Mouse (Mus musculus) embryonic facial prominence, embryonic 15.5 days (tissue): Measurements from ENCODE around the gene Suox. TPM values are rescaled to one million over a fixed set of nuclear protein-coding genes. Genes with fewer than 3 reads are reported as not detected.
"Not testable (repeated sequence)": the region's sequence is repeated elsewhere in the genome, so short reads cannot be mapped to it uniquely, and the experiment has no call there.

Source experiments
- ATAC-seq: fragments of 200-750 bp; cut with Nextera tagmentation; 2 replicates; pipeline ENCODE4 v1.8.0; 2017; ENCODE audit warnings: low read depth, moderate TSS enrichment; ENCODE audit not compliant: insufficient number of reproducible peaks, low FRiP score, low TSS enrichment
- H3K27ac ChIP-seq: fragments of 300-500 bp; sonication (generic); replicated peaks from 2 replicates; pipeline ENCODE4 v1.5.1; 2015; ENCODE audit warnings: mild to moderate bottlenecking, inconsistent platforms
- H3K27me3 ChIP-seq: fragments of 300-500 bp; sonication (generic); 2 replicates; pipeline ENCODE4 v1.6.1; 2015; ENCODE audit warnings: inconsistent platforms
- H3K36me3 ChIP-seq: fragments of 300-500 bp; sonication (generic); 2 replicates; pipeline ENCODE4 v1.6.1; 2015; ENCODE audit warnings: mild to moderate bottlenecking, inconsistent platforms
- H3K4me1 ChIP-seq: fragments of 300-500 bp; sonication (generic); 2 replicates; pipeline ENCODE4 v1.6.1; 2015; ENCODE audit warnings: inconsistent platforms
- H3K4me2 ChIP-seq: fragments of 300-500 bp; sonication (generic); replicated peaks from 2 replicates; pipeline ENCODE4 v1.6.1; 2015; ENCODE audit warnings: mild to moderate bottlenecking, inconsistent platforms
- H3K4me3 ChIP-seq: fragments of 300-500 bp; sonication (generic); replicated peaks from 2 replicates; pipeline ENCODE4 v1.5.1; 2015; ENCODE audit warnings: mild to moderate bottlenecking, inconsistent platforms
- H3K9ac ChIP-seq: fragments of 300-500 bp; sonication (generic); 2 replicates; pipeline ENCODE4 v1.6.1; 2015; ENCODE audit warnings: inconsistent platforms
- H3K9me3 ChIP-seq: fragments of 300-500 bp; sonication (generic); replicated peaks from 2 replicates; pipeline ENCODE4 v1.6.1; 2016; ENCODE audit warnings: inconsistent platforms
- WGBS: fragments of 180-500 bp; shearing (Covaris S2); methylation state at CpG from one replicate; pipeline ENCODE4 v1.1.7; 2015; 5-methylcytosine and 5-hydroxymethylcytosine counted together
- polyA plus RNA-seq: library from polyadenylated mRNA; unstranded; fragments of >200 nt; fragmentation: Nextera tagmentation; extraction: Ambion mirVana; gene quantifications from 2 replicates; pipeline ENCODE4 v1.2.1, GENCODE M21; 2015

Suox gene
- 19.3 and 20.9 TPM in 2 replicates for polyA plus RNA-seq

DNA sequence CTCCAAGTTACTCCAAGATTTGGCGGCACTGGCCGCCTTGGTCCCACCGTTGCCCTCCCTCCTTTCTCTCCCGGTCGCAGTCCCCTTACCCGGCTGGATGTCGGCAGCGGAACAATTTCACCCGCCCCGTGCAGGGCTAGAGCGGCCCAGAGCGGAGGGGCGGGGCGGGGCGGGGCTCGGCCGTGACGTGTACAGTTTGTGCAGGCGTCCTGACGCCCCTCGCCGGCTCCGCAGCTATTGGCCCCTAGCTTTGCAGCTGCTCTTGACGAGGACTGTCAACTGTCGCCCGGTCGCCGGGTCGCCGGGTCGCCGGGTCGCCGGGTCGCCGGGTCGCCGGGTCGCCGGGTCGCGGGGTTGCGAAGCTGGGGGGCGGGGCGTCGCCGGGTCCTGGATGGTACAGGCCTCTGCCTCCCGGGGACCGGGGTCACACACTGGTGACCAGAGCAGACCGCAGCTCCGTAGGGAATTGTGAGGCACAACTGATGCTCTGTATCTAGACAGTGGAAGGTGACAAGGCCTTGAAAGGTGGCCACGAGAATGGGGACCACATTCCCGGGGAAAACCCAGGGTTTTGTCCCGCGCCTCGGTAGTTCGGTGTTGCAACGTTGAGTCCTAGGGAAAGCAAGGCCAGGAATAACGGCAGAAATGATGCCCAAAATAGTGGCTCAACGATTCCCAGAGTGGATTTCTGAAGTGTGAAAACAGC lies at the start of gene Suox:
Gene Suox, minus strand, starts transcription at position 311 of the 706 bp plus-strand sequence.
- H3K27ac ChIP-seq, result peak within 1 kb of the TSS; percentile 58
- peak; percentile 93 for ATAC-seq
- H3K27me3 ChIP-seq, result no peaks in the 10 kb centered on the region
- H3K4me1 ChIP-seq, result peaks cover 11% of the 10 kb centered on the region
- H3K36me3 ChIP-seq, result peaks cover 14% of the 10 kb centered on the region; the same call in 1 of the 2 replicates
- WGBS, result 1% methylated on average over 60 of the region's 60 CpGs
- H3K4me3 ChIP-seq, result peak within 1 kb of the TSS; percentile 64
- H3K9me3 ChIP-seq, result no peaks in the 10 kb centered on the region
- peak within 1 kb of the TSS; percentile 37 for H3K9ac ChIP-seq
- peak within 1 kb of the TSS; percentile 81 for H3K4me2 ChIP-seq

DNA sequence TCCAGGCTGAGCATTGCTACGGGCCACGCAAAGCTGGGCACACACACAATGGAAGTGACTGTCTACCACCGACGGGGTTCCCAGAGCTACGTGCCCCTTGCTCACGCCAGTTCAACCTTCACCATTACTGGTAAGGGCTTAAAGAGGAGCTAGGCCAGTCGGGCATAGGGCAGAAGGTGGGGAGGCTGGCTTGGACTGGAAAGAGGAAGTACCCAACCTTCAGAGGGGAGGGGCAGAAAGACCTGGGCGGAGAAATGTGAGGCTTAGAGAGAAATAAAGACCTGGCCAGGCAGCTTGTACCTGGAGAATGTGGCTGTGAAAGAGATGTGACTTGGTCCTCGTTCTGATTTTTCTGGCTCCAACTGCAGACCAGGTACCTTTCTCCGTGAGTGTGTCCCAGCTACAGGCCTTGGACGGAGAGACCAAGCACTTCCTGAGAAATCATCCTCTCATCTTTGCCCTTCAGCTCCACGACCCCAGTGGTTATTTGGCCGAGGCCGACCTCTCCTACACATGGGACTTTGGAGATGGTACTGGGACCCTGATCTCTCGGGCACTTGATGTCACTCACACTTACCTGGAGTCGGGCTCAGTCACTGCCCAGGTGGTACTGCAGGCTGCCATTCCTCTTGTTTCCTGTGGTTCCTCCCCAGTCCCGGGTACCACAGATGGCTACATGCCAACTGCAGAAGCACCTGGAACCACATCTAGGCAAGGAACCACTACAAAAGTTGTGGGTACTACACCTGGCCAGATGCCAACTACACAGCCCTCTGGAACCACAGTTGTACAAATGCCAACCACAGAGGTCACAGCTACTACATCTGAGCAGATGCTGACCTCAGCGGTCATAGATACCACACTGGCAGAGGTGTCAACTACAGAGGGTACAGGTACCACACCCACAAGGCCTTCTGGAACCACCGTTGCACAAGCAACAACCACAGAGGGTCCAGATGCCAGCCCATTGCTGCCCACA lies 42.0 kb upstream of the Suox start:
- Histone ChIP-seq H3K27ac (no peak overlapping the region), H3K4me1 (no peaks in the 10 kb centered on the region), H3K9me3 (no peaks in the 10 kb centered on the region), H3K27me3 (no peaks in the 10 kb centered on the region), H3K4me3 (no peak overlapping the region), H3K36me3 (peaks cover 10% of the 10 kb centered on the region; the same call in 1 of the 2 replicates), H3K9ac (no peak overlapping the region), H3K4me2 (no peak overlapping the region)
- 0 out of 2 replicates have a peak, but pooled peaks have one; percentile 47 for ATAC-seq
- 81% methylated on average over 19 of the region's 19 CpGs for WGBS

DNA sequence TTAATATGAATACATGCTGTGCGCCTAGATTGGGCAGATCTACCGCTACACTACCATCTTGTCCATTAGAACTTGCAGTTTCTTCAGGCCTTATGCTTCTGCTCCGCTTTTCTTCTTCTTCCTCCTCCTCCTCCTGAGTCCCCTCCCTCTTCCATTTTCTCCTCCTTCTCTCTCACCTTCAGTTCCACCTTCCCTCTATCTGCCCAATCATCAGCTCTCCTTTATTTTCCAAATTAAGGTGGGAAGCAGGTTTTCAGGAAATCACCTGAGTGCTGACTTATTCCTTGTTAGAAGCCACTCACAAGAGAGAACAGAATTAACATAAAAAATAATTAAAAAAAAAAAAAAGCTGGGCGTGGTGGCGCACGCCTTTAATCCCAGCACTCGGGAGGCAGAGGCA lies 37.4 kb upstream of the Suox start:
- H3K27me3 ChIP-seq, H3K27ac ChIP-seq, H3K36me3 ChIP-seq, H3K9ac ChIP-seq, ATAC-seq, H3K4me2 ChIP-seq, H3K9me3 ChIP-seq, H3K4me1 ChIP-seq, H3K4me3 ChIP-seq: not testable (repeated sequence)
- WGBS, result 92% methylated on average over 7 of the region's 7 CpGs

DNA sequence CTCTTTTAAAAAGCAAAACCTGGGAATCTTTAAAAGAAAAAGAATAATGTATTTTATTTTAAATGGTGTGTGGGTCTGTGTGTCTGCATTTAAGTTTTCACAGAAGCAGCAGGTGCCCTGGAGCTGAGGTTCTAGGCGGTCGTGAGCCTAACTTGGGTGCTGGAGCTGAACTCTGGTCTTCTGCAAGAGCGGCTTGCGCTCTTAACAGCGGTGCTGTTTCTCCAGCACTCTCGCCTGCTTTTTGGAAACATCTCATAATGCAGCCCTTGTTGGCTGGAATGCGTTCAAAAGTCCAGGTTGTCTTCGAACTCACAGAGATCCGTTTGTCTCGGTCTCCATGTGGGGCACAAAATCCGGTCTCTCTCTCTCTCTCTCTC lies 31.4 kb upstream of the Suox start:
- Histone ChIP-seq H3K4me3 (peak overlapping the region; percentile 75), H3K9me3 (no peaks in the 10 kb centered on the region), H3K27ac (peak overlapping the region; percentile 98), H3K36me3 (peaks cover 25% of the 10 kb centered on the region), H3K4me1 (peaks cover 30% of the 10 kb centered on the region), H3K4me2 (peak overlapping the region; percentile 69), H3K27me3 (no peaks in the 10 kb centered on the region), H3K9ac (peak overlapping the region; percentile 26)
- WGBS, result 5% methylated on average over 11 of the region's 11 CpGs
- ATAC-seq, result 0 out of 2 replicates have a peak, but pooled peaks have one; percentile 13

DNA sequence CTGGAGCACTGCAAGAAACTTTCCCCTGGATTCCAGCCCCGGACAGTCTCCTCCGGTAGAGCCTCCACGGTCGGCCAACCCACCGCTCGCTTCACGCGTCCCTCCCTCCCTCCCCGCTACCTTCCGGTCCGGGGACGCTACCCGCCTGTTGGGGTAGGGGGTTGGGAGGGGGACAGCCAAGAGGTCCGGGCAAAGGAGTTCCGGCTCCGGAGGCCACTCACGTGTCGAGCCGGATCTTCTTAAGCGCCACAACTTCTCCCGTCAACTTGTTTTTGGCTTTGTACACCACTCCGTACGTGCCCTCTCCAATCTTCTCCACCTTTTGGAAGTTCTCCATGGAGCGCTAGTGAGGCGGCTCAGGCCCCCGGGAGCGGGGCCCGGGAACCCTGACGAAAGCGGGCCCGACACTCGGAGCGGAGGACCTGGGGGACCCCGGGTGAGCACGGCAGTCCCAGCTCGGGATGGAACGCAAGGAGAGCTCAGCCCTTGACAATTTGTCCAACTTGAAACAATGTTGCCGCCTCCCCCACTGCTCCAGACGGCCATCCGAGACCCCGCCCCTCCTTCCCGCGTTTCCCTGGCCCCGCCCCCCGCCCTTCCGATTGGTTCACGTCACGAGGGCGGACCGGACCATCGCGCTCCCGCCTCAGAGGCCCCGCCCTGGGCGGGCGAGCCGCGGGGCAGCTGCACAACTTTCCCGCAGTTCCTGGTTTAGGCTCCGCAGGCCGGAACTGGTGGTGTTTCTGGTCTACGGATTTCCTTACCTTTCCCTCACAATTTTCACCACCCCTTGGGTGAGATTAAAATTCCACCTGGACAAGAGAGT lies 30.8 kb upstream of the Suox start, which contains the start of gene Cdk2:
Gene Cdk2, minus strand, starts transcription at position 541 of the 826 bp plus-strand sequence.
- Histone ChIP-seq H3K4me1 (peaks cover 30% of the 10 kb centered on the region), H3K27ac (peak within 1 kb of the TSS; percentile 98), H3K36me3 (peaks cover 31% of the 10 kb centered on the region), H3K9ac (peak within 1 kb of the TSS; percentile 88), H3K4me3 (peak within 1 kb of the TSS; percentile 75), H3K9me3 (no peaks in the 10 kb centered on the region), H3K27me3 (no peaks in the 10 kb centered on the region), H3K4me2 (peak within 1 kb of the TSS; percentile 69)
- ATAC-seq, result peak; percentile 93
- under 1% methylated on average over 61 of the region's 62 CpGs for WGBS

DNA sequence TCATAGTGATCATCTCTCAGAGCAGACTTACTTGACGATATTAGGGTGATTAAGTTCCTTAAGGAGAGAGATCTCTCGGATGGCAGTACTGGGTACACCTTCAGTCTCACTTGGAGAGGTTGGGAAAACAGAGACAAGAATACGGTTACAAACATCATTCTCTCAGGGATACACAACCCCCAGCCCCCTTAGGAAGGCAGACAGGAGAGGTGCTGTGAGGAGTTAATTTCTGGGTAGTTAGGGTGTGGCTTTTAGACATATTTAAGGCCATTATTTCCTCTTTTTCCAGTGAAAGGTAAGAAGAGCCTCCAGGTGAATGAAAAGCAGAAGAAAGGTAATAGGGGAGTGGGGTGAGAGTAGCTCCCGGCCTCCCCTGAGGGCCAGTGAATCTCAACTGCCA lies 30.0 kb upstream of the Suox start, which contains the start of gene Pmel:
Gene Pmel, plus strand, starts transcription at position 301 of the 400 bp plus-strand sequence.
- H3K4me3 ChIP-seq, result peak within 1 kb of the TSS; percentile 75
- WGBS, result 11% methylated on average over 4 of the region's 4 CpGs

DNA sequence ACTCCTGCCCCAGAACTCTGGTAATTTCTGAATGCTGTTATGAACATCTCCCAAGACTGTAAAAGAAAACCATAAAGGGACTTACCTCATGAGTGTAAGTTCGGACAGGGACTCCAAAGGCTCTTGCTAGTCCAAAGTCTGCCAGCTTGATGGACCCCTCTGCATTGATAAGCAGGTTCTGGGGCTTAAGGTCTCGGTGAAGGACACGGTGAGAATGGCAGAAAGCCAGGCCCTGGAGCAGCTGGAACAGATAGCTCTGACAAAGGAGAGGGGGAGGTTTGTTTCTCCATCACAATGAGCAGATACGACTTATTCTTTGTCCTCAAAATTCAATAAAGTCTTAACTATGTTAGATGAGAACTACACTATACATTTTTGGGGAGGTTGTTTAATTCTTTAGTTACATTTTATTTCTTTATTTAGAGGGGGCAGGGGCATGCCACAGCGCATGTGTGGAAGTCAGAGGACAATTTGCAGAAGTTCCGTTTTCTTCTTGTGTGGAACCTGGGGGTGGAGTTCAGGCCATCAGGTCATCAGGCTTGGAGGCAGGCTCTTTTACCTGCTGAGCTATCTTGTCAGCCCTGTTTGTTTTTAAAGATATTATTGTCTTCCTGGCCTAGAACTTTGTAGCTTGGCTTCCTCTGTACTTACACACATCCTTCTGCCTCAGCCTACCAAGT lies 28.6 kb upstream of the Suox start:
- H3K9ac ChIP-seq, result no peak overlapping the region
- no peaks in the 10 kb centered on the region for H3K27me3 ChIP-seq

More for the DNA sequence above, 30.0 kb upstream of the Suox start, which contains the start of gene Pmel:
- no peak for ATAC-seq
- peaks cover 39% of the 10 kb centered on the region for H3K36me3 ChIP-seq
- H3K27me3 ChIP-seq, result no peaks in the 10 kb centered on the region
- H3K4me2 ChIP-seq, result peak within 1 kb of the TSS; percentile 69
- H3K4me1 ChIP-seq, result peaks cover 30% of the 10 kb centered on the region
- H3K27ac ChIP-seq, result peak within 1 kb of the TSS; percentile 98
- H3K9me3 ChIP-seq, result no peaks in the 10 kb centered on the region
- H3K9ac ChIP-seq, result peak within 1 kb of the TSS; percentile 88

DNA sequence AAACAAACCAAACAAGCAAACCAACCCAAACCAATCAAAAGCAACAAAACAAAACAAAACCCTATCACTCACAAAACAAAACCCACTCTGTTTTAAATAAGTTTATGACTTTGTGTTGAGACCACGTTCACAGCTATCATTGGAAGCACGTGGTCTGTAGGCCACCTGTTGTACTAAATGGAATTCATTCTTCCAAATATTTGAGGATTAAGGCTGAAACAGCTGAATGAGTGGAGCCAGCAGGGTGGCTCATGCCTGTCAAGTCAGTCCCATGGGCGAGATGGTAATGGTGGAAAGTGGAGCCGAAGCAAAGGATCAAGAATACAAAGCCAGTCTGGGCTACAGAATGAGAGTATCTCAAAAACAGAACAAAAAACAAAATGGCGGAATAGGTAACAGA lies 26.8 kb upstream of the Suox start:
- peaks cover 29% of the 10 kb centered on the region for H3K4me1 ChIP-seq
- H3K4me2 ChIP-seq, result no peak overlapping the region
- H3K36me3 ChIP-seq, result peaks cover 50% of the 10 kb centered on the region
- ATAC-seq, result no peak
- no peaks in the 10 kb centered on the region for H3K27me3 ChIP-seq
- H3K9me3 ChIP-seq, result no peaks in the 10 kb centered on the region
- WGBS, result 78% methylated on average over 5 of the region's 5 CpGs
- no peak overlapping the region for H3K9ac ChIP-seq
- no peak overlapping the region for H3K27ac ChIP-seq
- H3K4me3 ChIP-seq, result no peak overlapping the region

More for the DNA sequence above, 28.6 kb upstream of the Suox start:
- H3K4me2 ChIP-seq, result no peak overlapping the region
- no peaks in the 10 kb centered on the region for H3K9me3 ChIP-seq
- H3K4me1 ChIP-seq, result peaks cover 30% of the 10 kb centered on the region
- H3K36me3 ChIP-seq, result peaks cover 49% of the 10 kb centered on the region
- no peak overlapping the region for H3K27ac ChIP-seq
- no peak for ATAC-seq
- H3K4me3 ChIP-seq, result no peak overlapping the region
- 82% methylated on average over 6 of the region's 6 CpGs for WGBS

DNA sequence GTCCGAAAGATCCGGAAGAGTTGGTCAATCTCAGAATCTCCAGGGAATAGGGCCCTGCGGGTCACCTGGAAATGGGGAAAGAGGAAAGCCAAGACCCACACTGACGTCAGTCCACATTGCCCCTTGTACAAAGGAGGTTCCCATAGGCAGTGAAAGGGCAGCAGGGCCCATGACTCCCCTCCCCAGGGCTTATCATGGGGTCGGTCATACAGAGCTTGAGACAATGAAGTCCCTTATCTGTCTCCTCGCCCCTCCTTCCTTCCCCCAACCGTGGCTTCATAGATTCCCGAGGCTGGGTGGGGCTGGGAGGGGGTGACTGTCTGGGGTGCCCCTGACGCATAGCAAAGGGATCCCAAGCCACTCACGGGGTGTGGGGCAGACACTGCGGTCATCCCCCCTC lies 25.7 kb upstream of the Suox start:
- WGBS, result 68% methylated on average over 11 of the region's 11 CpGs
- Histone ChIP-seq H3K4me1 (peaks cover 30% of the 10 kb centered on the region), H3K9ac (no peak overlapping the region), H3K27me3 (no peaks in the 10 kb centered on the region), H3K4me2 (no peak overlapping the region), H3K36me3 (peaks cover 50% of the 10 kb centered on the region), H3K27ac (no peak overlapping the region), H3K4me3 (no peak overlapping the region), H3K9me3 (no peaks in the 10 kb centered on the region)
- ATAC-seq, result no peak

DNA sequence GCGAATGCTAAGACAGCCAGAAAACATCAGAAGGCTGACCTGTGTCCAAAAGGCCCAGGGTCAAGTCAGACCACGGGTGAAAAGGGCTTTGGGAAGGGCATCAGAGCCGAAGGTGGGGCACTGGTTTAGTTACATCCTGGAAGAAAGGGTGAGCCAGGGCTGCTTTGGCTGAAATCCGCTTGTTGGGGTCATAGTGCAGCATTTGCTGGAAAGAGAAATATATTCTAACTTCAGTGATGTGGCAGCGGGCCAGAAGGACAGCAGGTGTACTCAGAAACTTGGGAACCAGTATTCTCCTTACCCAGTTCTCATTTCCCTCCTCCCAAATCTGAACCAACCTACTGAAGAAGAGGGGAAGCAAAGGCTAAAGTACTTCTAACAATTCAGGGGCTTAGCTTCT lies 25.1 kb upstream of the Suox start:
- Histone ChIP-seq H3K27me3 (no peaks in the 10 kb centered on the region), H3K4me1 (peaks cover 31% of the 10 kb centered on the region), H3K4me2 (no peak overlapping the region), H3K9ac (no peak overlapping the region), H3K36me3 (peaks cover 50% of the 10 kb centered on the region), H3K4me3 (no peak overlapping the region), H3K9me3 (no peaks in the 10 kb centered on the region), H3K27ac (no peak overlapping the region)
- ATAC-seq, result no peak
- 81% methylated on average over 5 of the region's 5 CpGs for WGBS
